Mouse (Mus musculus) heart, embryonic 15.5 days (tissue): ENCODE measurements around the gene Adgrg7. TPM values are rescaled to one million over a fixed set of nuclear protein-coding genes. Genes with fewer than 3 reads are reported as not detected.

Experiments used
- ATAC-seq: fragments of 200-750 bp; cut with Nextera tagmentation; replicated peaks from 2 replicates; pipeline ENCODE4 v1.8.0; 2017; ENCODE audit warnings: low read depth, moderate TSS enrichment; ENCODE audit not compliant: insufficient number of reproducible peaks, insufficient read depth, low FRiP score
- H3K27ac ChIP-seq: fragments of 300-500 bp; sonication (generic); 2 replicates; pipeline ENCODE4 v1.5.1; 2015; ENCODE audit warnings: mild to moderate bottlenecking, inconsistent platforms
- H3K27me3 ChIP-seq: fragments of 300-500 bp; sonication (generic); 2 replicates; pipeline ENCODE4 v1.6.1; 2015; ENCODE audit warnings: inconsistent platforms
- H3K36me3 ChIP-seq: fragments of 300-500 bp; sonication (generic); 2 replicates; pipeline ENCODE4 v1.6.1; 2015; ENCODE audit warnings: mild to moderate bottlenecking, inconsistent platforms
- H3K4me1 ChIP-seq: fragments of 300-500 bp; sonication (generic); replicated peaks from 2 replicates; pipeline ENCODE4 v1.6.1; 2015; ENCODE audit warnings: inconsistent platforms
- H3K4me2 ChIP-seq: fragments of 300-500 bp; sonication (generic); 2 replicates; pipeline ENCODE4 v1.6.1; 2015; ENCODE audit warnings: inconsistent platforms, mild to moderate bottlenecking, moderate library complexity
- H3K4me3 ChIP-seq: fragments of 300-500 bp; sonication (generic); 2 replicates; pipeline ENCODE4 v1.5.1; 2015; ENCODE audit warnings: mild to moderate bottlenecking, inconsistent platforms
- H3K9ac ChIP-seq: fragments of 300-500 bp; sonication (generic); 2 replicates; pipeline ENCODE4 v1.6.1; 2015; ENCODE audit warnings: mild to moderate bottlenecking, inconsistent platforms
- H3K9me3 ChIP-seq: fragments of 300-500 bp; sonication (generic); replicated peaks from 2 replicates; pipeline ENCODE4 v1.6.1; 2016; ENCODE audit warnings: inconsistent platforms
- WGBS: fragments of 180-500 bp; shearing (Covaris S2); methylation state at CpG from one replicate; pipeline ENCODE4 v1.1.7; 2015; ENCODE audit warnings: mixed read lengths; 5-methylcytosine and 5-hydroxymethylcytosine counted together
- polyA plus RNA-seq: library from polyadenylated mRNA; unstranded; fragments of >200 nt; fragmentation: Nextera tagmentation; extraction: Ambion mirVana; gene quantifications from 2 replicates; pipeline ENCODE4 v1.2.1, GENCODE M21; 2015

The Adgrg7 gene
- polyA plus RNA-seq, 1 experiment from 2014 or later: not detected

DNA sequence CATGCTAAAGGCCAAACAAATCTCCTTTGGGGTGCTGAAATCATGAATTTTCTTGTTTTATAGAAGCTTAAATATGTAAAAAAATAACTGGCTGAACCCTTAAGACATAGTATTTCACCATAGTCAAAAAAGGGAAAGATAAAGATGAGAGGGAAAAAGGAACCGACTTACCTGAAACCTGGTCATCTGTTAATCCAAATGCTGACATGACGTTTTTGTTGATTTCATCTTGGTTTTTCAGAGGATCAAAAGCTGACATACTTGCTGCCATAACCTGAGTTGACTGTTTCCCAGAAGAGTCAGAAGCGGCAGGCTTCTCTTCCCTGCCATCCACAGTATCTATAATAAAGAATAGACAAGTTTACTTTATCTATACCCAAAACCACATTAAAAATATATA is 94.8 kb downstream of the Adgrg7 start:
- 88% methylated on average over 3 of the region's 3 CpGs for WGBS

DNA sequence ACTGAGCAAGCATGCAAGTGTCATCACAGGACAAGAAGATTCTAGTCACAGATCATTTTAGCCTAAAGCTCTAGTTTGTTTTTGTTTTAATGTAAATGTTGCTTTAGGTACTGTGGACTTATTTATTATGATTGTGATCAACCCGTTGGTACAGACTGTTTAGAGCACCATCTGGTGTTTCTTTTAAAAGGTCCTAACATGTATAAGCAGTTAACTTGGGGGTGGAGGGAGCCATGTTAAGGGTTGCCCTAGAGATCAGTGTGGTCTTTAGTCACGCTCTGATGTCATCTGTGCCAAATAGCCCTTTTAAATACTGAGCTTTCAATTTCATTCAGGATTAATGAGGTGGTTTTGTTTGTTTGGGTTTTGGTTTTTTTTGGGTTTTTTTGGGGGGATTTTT is 99.2 kb downstream of the Adgrg7 start:
- H3K36me3 ChIP-seq: peaks cover 45% of the 10 kb centered on the region

More for the DNA sequence above, 94.8 kb downstream of the Adgrg7 start:
- H3K9ac ChIP-seq: no peak overlapping the region
- no peaks in the 10 kb centered on the region for H3K9me3 ChIP-seq
- no peak overlapping the region for H3K4me2 ChIP-seq
- H3K4me3 ChIP-seq: no peak overlapping the region
- H3K27ac ChIP-seq: no peak overlapping the region
- H3K36me3 ChIP-seq: peaks cover 34% of the 10 kb centered on the region
- no peaks in the 10 kb centered on the region for H3K4me1 ChIP-seq
- ATAC-seq: no peak
- no peaks in the 10 kb centered on the region for H3K27me3 ChIP-seq

DNA sequence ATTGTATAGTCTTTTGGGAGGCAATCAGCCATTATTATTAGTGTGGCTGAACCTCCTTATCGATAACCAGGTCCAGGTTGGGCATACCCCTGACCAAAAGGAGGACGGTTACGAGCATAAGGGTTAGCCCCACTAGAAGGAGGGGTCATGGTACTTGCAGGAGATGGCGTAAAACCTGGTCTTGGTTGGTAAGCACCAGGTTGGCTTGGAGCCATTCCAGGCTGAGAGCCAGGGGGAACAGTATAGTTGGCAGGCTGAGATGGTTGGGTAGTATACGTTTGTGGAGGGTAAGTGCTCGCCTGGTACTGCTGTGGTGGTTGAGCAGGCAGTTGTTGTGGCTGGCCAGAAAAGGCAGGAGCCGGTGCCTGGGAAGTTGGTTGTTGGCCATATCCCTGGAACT is 104.9 kb downstream of the Adgrg7 start:
- peaks cover 56% of the 10 kb centered on the region for H3K36me3 ChIP-seq

More for the DNA sequence above, 99.2 kb downstream of the Adgrg7 start:
- Histone ChIP-seq H3K4me2 (no peak overlapping the region), H3K4me3 (no peak overlapping the region), H3K9ac (no peak overlapping the region), H3K27me3 (no peaks in the 10 kb centered on the region), H3K27ac (no peak overlapping the region), H3K4me1 (no peaks in the 10 kb centered on the region), H3K9me3 (no peaks in the 10 kb centered on the region)
- no peak for ATAC-seq
- 81% methylated on average over 2 of the region's 2 CpGs for WGBS

DNA sequence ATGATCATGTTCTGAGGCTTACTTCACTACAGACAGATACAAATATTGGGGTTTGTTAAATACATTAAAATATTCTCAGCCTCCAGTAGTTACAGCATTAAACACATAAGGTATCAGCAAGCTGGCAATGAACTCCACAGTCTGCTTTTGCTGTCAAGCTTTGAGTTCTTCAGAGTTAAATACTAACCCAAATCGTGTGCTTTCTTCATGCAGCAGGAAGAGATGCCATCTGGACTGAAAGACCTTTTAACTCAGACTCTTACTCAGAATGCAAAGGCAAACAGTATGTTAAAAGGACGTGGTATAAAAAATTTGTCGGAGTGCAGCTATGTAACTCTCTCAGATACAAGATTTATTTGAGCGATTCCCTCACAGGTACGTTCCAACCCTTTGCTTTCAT is 108.9 kb downstream of the Adgrg7 start:
- WGBS: 92% methylated on average over 5 of the region's 5 CpGs
- no peaks in the 10 kb centered on the region for H3K27me3 ChIP-seq
- H3K9ac ChIP-seq: no peak overlapping the region
- H3K9me3 ChIP-seq: no peaks in the 10 kb centered on the region
- ATAC-seq: no peak
- H3K4me2 ChIP-seq: no peak overlapping the region
- H3K4me1 ChIP-seq: no peaks in the 10 kb centered on the region
- H3K4me3 ChIP-seq: no peak overlapping the region
- peaks cover 40% of the 10 kb centered on the region for H3K36me3 ChIP-seq
- H3K27ac ChIP-seq: no peak overlapping the region

More for the DNA sequence above, 104.9 kb downstream of the Adgrg7 start:
- H3K9ac ChIP-seq: no peak overlapping the region
- no peak for ATAC-seq
- no peak overlapping the region for H3K4me3 ChIP-seq
- H3K4me1 ChIP-seq: no peaks in the 10 kb centered on the region
- no peaks in the 10 kb centered on the region for H3K27me3 ChIP-seq
- H3K4me2 ChIP-seq: no peak overlapping the region
- 82% methylated on average over 7 of the region's 7 CpGs for WGBS
- no peak overlapping the region for H3K27ac ChIP-seq
- H3K9me3 ChIP-seq: no peaks in the 10 kb centered on the region

DNA sequence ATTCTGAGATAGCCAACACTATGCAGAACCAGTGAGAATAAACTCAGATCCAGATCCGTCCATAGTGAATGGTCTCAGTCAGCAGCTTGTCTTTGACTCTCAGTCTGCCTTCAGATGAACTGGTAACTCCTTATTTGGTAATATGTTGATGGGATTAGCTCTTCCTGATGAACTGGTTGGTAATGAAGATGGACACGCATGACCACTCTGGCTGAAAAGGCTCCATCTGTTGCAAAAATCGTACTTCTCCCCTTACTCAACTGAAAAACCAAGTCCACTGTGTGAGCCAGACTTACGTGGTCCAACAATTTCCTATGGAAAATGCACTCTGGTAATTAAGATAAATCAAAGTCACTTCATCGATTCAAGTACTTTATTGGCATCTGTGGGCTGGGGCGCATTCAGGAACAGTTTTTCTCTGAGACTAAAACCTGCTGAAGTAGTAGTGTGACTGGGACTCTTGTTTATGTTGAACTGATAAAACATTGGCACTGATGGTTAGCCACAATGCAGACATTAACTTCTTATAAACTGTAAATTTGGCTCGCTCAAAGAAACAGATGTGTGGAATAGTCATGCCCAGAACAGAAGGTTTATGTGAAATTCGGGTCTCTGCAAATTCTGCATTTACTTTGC is 114.5 kb downstream of the Adgrg7 start:
- Histone ChIP-seq H3K4me1 (no peaks in the 10 kb centered on the region), H3K36me3 (peaks cover 9% of the 10 kb centered on the region; the same call in 1 of the 2 replicates), H3K4me3 (no peak overlapping the region), H3K4me2 (no peak overlapping the region), H3K27ac (no peak overlapping the region), H3K27me3 (no peaks in the 10 kb centered on the region), H3K9ac (no peak overlapping the region), H3K9me3 (no peaks in the 10 kb centered on the region)
- WGBS: 80% methylated on average over 8 of the region's 8 CpGs
- no peak for ATAC-seq

DNA sequence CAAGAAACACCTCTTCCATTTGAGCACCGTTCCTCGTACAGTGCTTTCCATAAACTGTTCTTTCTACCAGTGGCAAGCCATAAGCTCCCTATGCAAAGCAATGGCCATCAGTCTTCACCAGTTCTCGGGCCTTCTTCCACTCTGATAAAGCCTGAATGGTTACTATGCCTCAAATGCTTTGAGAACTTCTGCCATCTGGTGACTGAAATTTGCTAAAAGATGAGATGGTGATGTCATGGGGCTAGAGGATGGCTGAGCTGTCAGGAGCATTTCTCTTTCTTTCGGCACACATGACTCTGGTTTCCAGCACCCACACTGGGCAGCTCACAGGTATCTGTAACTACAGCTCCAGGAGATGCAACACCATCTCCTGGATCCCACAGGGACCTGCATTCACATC is 118.5 kb downstream of the Adgrg7 start:
- ATAC-seq: no peak
- Histone ChIP-seq H3K36me3 (no peaks in the 10 kb centered on the region), H3K4me1 (no peaks in the 10 kb centered on the region), H3K9ac (no peak overlapping the region), H3K27me3 (no peaks in the 10 kb centered on the region), H3K9me3 (no peaks in the 10 kb centered on the region), H3K4me3 (no peak overlapping the region), H3K4me2 (no peak overlapping the region), H3K27ac (no peak overlapping the region)
- 56% methylated on average over 4 of the region's 4 CpGs for WGBS

Other genes with a start within 250 kb of the Adgrg7 start
- 113 and 119 TPM in 2 replicates for gene Tfg, start 78.4 kb downstream of the Adgrg7 start, polyA plus RNA-seq
- gene Tmem45a, start 90.3 kb upstream of the Adgrg7 start, polyA plus RNA-seq: 16.0 and 19.7 TPM in 2 replicates
- gene Lnp1, start 132.2 kb upstream of the Adgrg7 start, polyA plus RNA-seq: 0.74 and 0.78 TPM in 2 replicates